Mouse (Mus musculus): ENCODE data around the gene Gpr50. TPM values are rescaled to one million over a fixed set of nuclear protein-coding genes. Genes with fewer than 3 reads are reported as not detected.

Gpr50 gene
- total RNA-seq, 1 experiment from 2014 or later = not detected

Other genes starting within 250 kb of the Gpr50 start
- 14.0 and 14.3 TPM in 2 replicates for gene Cd99l2, start 170.8 kb upstream of the Gpr50 start, total RNA-seq (2017)
- 175 and 301 TPM in 2 replicates for gene Hmgb3, start 107.7 kb upstream of the Gpr50 start, total RNA-seq (2017)
- 9.2 and 16.8 TPM in 2 replicates for gene Vma21, start 152.3 kb downstream of the Gpr50 start, total RNA-seq (2017)